Mouse (Mus musculus) forebrain, postnatal 0 days (tissue): ENCODE measurements at regions not wholly inside any gene's neighbourhood (a gene's known extent, or its start where the extent isn't known, plus 50 kb on each side); places are given as distances from the start of the nearest gene placed in this dataset.
A peak's percentile ranks its signal among the peaks of the same experiment; 100 is the strongest.

Source experiments
- ATAC-seq: fragments of 200-750 bp; cut with Nextera tagmentation; 2 replicates; pipeline ENCODE4 v1.8.0; 2017; ENCODE audit warnings: mild to moderate bottlenecking, moderate library complexity
- DNase-seq: peaks from one replicate; pipeline ENCODE4 v3.0.0-alpha.2; 2015
- H3K27ac ChIP-seq: fragments of 300-500 bp; sonication (generic); 2 replicates; pipeline ENCODE4 v1.5.1; 2014; ENCODE audit warnings: low read depth, mild to moderate bottlenecking, antibody characterized with exemption, low read length, moderate library complexity, mixed read lengths
- H3K27me3 ChIP-seq: fragments of 300-500 bp; sonication (generic); 2 replicates; pipeline ENCODE4 v1.6.1; 2014; ENCODE audit warnings: mild to moderate bottlenecking, low read length, mixed read lengths; ENCODE audit not compliant: insufficient read depth
- H3K36me3 ChIP-seq: fragments of 300-500 bp; sonication (generic); 2 replicates; pipeline ENCODE4 v1.6.1; 2014; ENCODE audit warnings: mild to moderate bottlenecking, moderate library complexity; ENCODE audit not compliant: insufficient read depth
- H3K4me1 ChIP-seq: fragments of 300-500 bp; sonication (generic); 2 replicates; pipeline ENCODE4 v1.6.1; 2014; ENCODE audit warnings: antibody characterized with exemption; ENCODE audit not compliant: insufficient read depth
- H3K4me2 ChIP-seq: fragments of 300-500 bp; sonication (generic); 2 replicates; pipeline ENCODE4 v1.6.1; 2014; ENCODE audit warnings: low read depth, mild to moderate bottlenecking, moderate library complexity
- H3K4me3 ChIP-seq: fragments of 300-500 bp; sonication (generic); 2 replicates; pipeline ENCODE4 v1.5.1; 2014; ENCODE audit warnings: low read depth, low read length, mixed read lengths
- H3K9ac ChIP-seq: fragments of 300-500 bp; sonication (generic); 2 replicates; pipeline ENCODE4 v1.6.1; 2014; ENCODE audit warnings: mild to moderate bottlenecking
- H3K9me3 ChIP-seq: fragments of 300-500 bp; sonication (generic); 2 replicates; pipeline ENCODE4 v1.6.1; 2016; ENCODE audit warnings: low read length
- CTCF ChIP-seq: sonication (generic); IDR thresholded peaks from 2 replicates; pipeline ENCODE4 v1.5.1; 2016; ENCODE audit warnings: antibody characterized with exemption, control low read depth, low read depth
- WGBS: fragments of 180-500 bp; shearing (Covaris S2); extraction: QIAGEN DNeasy Blood & Tissue Kit; methylation state at CpG from one replicate; pipeline ENCODE4 v1.1.7; 2014; 5-methylcytosine and 5-hydroxymethylcytosine counted together

DNA sequence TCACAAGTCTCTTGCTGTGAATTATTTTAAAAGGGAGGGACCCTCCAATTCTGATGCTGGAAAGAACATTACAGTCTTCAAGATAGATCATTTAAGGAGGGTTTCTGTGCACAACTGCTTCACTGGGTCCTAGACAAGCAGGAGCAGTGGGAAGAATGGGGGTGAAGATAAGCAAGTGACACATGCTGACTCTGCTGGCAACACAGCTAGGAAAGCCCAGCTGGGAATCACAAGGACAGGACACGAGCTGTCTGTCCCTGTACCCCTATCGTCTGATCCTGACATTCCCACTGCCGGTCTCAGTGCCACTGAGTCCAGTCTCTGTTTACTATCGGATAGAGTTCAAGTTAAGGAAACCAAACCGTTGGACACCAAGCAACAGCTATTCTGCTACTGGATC, 216.3 kb downstream of the Gm12728 start:
- H3K4me2 ChIP-seq = no peak overlapping the region
- WGBS = 84% methylated on average over 5 of the region's 5 CpGs

DNA sequence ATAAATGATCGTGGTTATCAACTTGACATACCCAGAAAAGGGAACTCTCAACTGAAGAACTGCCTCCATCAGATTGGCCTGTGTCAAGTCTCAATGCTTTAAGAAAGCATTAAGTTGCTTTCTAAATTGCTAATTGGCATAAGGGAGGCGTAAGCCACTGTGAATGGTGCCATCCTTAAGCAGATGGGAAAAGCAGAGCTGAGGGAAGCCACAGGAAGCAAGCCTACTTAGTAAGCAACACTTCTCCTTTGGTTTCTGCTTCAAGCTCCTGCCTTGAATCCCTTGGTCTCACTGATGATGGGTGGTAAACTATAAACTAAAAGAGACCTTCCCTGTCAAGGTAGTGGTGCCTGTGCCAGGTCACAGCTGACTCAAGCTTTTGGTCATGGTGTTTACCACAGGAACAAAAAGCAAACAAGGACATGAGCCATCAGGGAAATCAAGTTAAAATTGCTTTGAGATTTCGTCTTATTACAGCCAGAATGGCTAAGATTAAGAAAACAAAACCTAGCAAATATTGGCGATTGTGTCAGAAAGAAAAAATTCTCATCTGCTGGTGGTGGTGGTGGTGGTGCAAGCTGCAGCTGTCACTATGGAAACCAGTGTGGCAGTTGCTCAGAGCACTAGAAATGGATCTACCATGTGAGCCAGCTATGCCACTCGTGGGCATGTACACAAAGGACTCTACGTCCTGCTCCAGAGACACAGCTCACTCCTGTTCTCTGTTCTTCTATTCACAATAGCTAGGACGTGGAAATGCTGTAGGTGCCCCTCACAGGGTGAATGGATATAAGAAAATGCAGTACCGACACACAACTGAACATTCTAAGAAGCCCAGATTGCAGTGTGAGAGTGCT, 217.9 kb downstream of the Gm12728 start:
- H3K27me3 ChIP-seq = no peaks in the 10 kb centered on the region
- TF ChIP-seq CTCF = no peak
- H3K9ac ChIP-seq = no peak overlapping the region
- 48% methylated on average over 8 of the region's 8 CpGs for WGBS
- no peak overlapping the region for H3K4me2 ChIP-seq
- H3K4me3 ChIP-seq = no peak overlapping the region
- H3K9me3 ChIP-seq = no peaks in the 10 kb centered on the region
- DNase-seq (peak; percentile 60), ATAC-seq (peak; percentile 94)
- peaks cover 7% of the 10 kb centered on the region; the same call in 1 of the 2 replicates for H3K4me1 ChIP-seq
- peak overlapping the region; percentile 66 for H3K27ac ChIP-seq
- no peaks in the 10 kb centered on the region for H3K36me3 ChIP-seq

More for the DNA sequence above, 216.3 kb downstream of the Gm12728 start:
- no peak for TF ChIP-seq CTCF
- Histone ChIP-seq H3K4me3 (no peak overlapping the region), H3K4me1 (peaks cover 7% of the 10 kb centered on the region; the same call in 1 of the 2 replicates), H3K9me3 (no peaks in the 10 kb centered on the region), H3K36me3 (no peaks in the 10 kb centered on the region), H3K9ac (no peak overlapping the region), H3K27me3 (no peaks in the 10 kb centered on the region), H3K27ac (no peak overlapping the region)
- ATAC-seq (no peak), DNase-seq (no peak)

DNA sequence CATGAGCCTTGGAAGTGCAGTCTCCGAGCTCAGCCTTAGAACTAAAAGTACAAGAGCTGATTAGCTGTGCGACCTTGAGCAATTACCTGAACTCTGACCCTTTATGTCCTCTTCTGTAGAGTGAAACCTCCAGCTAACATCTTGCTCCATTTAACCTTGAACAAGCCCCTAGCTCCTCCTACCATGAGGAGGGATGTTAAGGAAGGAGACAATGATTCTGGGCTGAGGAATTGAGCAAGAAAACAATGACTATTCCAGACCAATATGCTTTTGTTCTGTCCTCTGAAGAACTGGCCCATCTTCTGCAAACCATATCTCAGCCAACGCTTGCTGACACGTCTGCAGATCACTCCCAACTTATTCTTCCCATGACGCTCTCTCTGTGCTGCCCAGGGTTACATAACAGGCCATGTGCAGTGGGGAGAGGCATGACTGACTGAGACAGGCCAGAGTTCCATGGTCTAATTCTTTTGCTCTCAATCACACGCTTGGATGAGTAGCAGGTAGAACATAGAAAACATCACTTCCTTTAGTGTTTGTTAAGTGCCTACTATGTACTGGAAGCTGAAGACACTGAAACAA, 227.5 kb downstream of the Gm12728 start:
- H3K9ac ChIP-seq = no peak overlapping the region
- no peaks in the 10 kb centered on the region for H3K4me1 ChIP-seq
- no peaks in the 10 kb centered on the region for H3K36me3 ChIP-seq
- H3K4me2 ChIP-seq = no peak overlapping the region
- H3K9me3 ChIP-seq = no peaks in the 10 kb centered on the region
- H3K27ac ChIP-seq = no peak overlapping the region
- ATAC-seq = no peak
- H3K27me3 ChIP-seq = no peaks in the 10 kb centered on the region
- 92% methylated on average over 6 of the region's 6 CpGs for WGBS
- no peak overlapping the region for H3K4me3 ChIP-seq
- DNase-seq = no peak
- TF ChIP-seq CTCF = no peak

DNA sequence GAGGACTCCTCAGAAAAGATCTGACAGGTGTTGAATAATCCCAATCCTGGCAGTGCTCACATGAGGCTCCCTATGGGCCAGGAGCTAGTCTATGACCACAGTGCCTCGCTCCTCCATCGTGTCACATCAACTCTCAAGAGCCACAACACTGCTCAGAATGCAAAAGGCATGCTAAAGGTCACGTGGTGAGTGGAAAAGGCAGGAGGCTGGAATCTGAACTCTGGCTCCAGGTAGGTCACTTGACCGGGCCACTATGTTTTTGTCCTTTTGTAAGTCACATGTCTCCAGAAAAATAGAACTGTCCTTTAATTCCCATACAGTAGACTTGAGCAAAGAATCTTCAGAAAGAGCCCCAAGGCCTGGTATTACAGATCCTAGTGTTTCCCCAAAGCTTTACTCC, 229.3 kb downstream of the Gm12728 start:
- ATAC-seq (no peak), DNase-seq (no peak)
- no peak for TF ChIP-seq CTCF
- Histone ChIP-seq H3K4me3 (no peak overlapping the region), H3K9me3 (no peaks in the 10 kb centered on the region), H3K27ac (no peak overlapping the region), H3K4me2 (no peak overlapping the region), H3K9ac (no peak overlapping the region), H3K36me3 (no peaks in the 10 kb centered on the region), H3K27me3 (no peaks in the 10 kb centered on the region), H3K4me1 (no peaks in the 10 kb centered on the region)
- 86% methylated on average over 4 of the region's 4 CpGs for WGBS

DNA sequence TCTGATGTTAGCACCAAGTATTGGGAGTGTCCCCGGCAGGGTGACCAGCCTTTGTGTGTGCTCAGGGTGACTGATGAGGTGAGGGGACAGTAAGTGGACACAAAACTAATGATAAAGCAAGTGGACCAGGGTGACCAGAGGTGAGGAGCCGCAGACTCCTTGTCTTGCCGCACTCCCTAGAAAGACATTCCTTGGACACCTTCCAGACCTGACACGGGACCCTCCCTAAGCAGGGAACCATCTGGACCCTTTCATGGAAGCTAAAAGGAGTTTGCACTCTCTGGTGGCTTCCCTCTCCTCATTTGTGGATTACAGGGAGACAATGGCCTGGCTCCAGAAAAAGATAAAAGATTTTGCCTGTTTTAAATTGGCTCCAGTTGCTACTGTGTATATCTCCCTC, 230.7 kb downstream of the Gm12728 start:
- Histone ChIP-seq H3K27me3 (no peaks in the 10 kb centered on the region), H3K9me3 (no peaks in the 10 kb centered on the region), H3K4me2 (no peak overlapping the region), H3K4me3 (no peak overlapping the region), H3K9ac (no peak overlapping the region), H3K4me1 (no peaks in the 10 kb centered on the region), H3K27ac (no peak overlapping the region), H3K36me3 (no peaks in the 10 kb centered on the region)
- no peak for TF ChIP-seq CTCF
- DNase-seq (no peak), ATAC-seq (no peak)
- 45% methylated on average over 4 of the region's 4 CpGs for WGBS

DNA sequence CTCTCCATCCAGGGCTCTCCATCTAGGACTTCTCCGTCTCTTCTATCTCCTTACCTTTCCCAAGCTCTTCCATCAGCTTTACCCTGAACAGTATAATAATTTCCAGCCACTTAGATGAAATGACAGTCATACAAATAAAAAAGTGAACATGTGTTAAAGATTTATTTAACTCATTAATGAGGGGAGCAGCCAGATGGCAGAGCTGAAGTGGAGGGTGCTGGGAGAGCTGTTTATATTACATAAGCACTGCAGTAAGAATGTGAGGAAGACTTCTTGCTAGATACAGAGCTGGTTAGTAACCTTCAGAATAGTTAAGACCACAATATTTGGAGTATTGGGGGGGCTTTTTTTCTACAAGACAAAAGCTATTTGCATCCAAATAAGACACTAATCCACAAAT, 234.9 kb downstream of the Gm12728 start:
- H3K27ac ChIP-seq = no peak overlapping the region
- H3K27me3 ChIP-seq = no peaks in the 10 kb centered on the region
- 86% methylated on average over 1 of the region's 1 CpGs for WGBS

DNA sequence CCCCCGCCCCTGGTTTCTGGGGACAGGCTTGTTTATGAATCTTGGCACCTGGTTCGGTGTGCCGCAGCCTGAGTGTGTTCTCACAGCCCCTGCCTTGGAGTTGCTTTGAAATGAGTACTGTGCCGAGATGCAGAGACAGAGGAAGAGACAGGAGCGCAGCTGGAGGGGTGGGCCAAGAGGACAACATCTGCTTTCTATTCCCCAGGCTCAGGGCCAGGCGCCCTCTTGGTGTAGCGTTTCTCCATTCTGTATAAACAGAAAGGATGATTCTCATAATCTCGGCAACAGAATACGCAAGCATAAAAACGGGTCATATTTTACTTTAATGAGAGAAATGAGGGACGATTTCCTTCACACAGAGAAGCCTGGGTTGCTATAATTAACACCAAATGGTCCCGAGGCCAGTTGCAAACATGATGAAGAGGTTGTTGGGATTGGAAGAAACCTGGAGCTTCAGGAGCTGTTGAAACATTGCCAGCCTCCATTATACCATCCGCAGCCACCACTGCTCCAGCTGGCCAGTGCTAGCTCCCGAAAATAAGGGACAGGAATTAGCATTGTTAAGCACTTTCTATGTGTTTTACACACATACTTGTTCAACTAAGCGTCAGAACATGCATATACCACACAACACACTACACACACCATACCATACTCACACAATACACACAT, 236.4 kb downstream of the Gm12728 start:
- no peak overlapping the region for H3K4me2 ChIP-seq

More for the DNA sequence above, 234.9 kb downstream of the Gm12728 start:
- Histone ChIP-seq H3K36me3 (no peaks in the 10 kb centered on the region), H3K9ac (no peak overlapping the region), H3K9me3 (no peaks in the 10 kb centered on the region), H3K4me2 (no peak overlapping the region), H3K4me3 (no peak overlapping the region), H3K4me1 (no peaks in the 10 kb centered on the region)
- TF ChIP-seq CTCF = no peak
- DNase-seq = no peak
- no peak for ATAC-seq

More for the DNA sequence above, 236.4 kb downstream of the Gm12728 start:
- H3K27me3 ChIP-seq = no peaks in the 10 kb centered on the region
- H3K4me3 ChIP-seq = no peak overlapping the region
- 57% methylated on average over 15 of the region's 15 CpGs for WGBS
- no peak overlapping the region for H3K27ac ChIP-seq
- H3K9me3 ChIP-seq = 0 out of 2 replicates have a peak, but pooled peaks cover 4% of the 10 kb centered on the region
- H3K36me3 ChIP-seq = no peaks in the 10 kb centered on the region
- no peak for TF ChIP-seq CTCF
- no peak overlapping the region for H3K9ac ChIP-seq
- peak; percentile 45; the same call in 1 of the 2 replicates for ATAC-seq
- no peaks in the 10 kb centered on the region for H3K4me1 ChIP-seq
- no peak for DNase-seq
